Mouse (Mus musculus): ENCODE results near the gene Msantd1.
A peak's percentile ranks its signal among the peaks of the same experiment; 100 is the strongest.

Gene Msantd1

DNA sequence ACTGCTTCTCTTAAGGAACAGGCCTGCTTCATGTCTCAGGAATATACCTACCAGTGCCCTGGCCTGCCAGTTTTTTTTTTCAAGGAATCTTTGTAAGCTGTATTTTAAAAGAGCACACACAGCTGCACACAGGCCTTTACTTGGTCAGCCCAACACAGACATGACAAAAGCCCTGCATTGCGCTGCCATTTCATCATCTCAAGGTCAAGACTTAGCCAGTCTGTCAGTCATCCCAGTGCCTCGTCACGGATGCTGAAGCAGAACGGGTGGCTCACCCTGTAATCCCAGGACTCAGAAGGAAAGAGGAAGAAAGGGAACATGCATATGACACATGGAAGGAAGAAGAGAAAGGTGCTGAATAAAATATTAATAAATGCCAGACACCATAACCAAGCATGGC, 19.8 kb downstream of the Msantd1 start:
- no peak for DNase-seq

DNA sequence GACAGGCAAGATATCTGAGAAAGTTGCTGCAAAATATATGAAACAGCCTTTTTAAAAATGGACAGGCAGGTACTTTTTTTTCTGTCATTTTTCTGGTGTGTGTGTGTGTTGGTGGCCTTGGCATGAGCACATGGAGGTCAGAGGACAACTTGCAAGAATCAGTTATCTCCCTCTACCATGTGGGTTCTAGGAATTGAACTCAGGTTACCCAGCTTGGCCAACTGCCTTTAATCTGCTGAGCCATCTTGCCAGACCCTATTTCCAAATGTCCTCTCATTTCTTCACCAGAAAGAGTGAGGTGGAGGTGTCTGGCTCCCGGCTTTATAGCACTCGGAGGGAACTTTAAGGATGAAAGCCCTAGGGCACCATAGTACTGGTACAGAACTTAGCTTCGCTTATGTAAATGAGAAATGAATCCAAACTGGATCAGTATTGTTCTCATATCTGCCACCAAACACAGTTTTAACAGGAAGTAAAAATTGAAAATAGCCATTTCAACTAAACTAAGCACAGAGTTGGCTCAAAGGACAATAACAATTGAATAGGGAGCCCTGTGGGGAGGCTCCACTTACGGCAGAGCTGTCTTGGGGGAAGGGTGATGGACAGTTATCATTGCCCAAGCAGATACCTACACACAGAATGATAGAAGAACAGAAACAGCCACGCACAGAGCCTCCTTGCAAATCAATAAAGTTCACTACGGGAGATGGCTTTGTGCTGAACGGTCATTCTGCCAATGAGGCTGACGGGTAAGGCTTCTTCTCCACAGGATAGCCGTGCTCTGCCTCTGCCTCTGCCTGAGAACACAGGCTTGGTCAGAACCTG, 22.6 kb downstream of the Msantd1 start:
- no peak for DNase-seq

- DNase-seq = no peak
Measured at GRCm38 (mm10) chr5:34931091-34931490, 23.3 kb downstream of the Msantd1 start.

DNA sequence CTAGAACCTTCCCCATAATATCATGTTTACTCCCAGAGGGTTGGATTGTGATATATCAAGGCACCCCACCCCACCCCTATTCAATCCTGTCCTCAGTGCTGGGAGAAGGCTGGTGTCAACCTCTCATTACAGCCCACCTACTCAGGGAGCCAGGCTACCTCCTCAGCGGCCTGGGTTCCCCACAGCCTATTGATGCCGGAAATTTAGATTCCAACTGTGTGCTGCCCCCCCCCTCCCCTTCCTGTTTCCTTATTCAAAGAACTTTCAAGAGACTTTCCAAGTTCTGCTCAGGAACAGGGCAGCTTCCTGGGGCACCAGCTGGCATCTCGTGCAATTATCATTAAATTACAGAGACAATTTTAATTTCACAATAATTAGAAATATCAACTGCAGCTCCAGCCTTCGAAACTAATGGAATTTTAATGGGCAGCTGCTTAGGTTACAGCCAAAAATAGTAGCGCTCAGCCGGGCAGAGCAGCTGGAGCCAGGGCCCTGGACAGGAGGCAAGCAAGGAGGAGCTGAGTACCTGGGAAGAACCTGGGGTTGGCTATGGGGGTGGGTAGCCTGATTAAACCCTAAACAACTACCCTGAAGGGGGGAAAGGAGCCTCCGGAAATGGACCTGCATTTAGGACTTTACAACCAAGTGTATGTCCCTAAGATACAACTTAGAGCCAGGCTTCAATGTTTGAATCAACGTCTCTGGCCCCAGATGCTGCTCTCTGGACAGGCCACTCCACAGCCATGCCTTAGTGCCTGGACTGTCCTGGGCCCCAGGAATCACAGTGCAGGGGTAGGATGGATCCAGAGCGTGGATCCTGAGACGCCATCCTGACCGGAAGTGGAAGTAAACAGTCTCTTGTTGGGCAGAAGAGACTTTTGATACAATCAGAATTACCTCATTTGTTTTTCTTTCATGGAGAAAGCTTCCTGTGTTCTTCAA, 24.0 kb downstream of the Msantd1 start:
- no peak for DNase-seq

- DNase-seq = no peak
Measured at GRCm38 (mm10) chr5:34932458-34932806, 24.6 kb downstream of the Msantd1 start.

GRCm38 (mm10) chr5:34933461-34933860, 25.6 kb downstream of the Msantd1 start:
- no peak for DNase-seq

DNA sequence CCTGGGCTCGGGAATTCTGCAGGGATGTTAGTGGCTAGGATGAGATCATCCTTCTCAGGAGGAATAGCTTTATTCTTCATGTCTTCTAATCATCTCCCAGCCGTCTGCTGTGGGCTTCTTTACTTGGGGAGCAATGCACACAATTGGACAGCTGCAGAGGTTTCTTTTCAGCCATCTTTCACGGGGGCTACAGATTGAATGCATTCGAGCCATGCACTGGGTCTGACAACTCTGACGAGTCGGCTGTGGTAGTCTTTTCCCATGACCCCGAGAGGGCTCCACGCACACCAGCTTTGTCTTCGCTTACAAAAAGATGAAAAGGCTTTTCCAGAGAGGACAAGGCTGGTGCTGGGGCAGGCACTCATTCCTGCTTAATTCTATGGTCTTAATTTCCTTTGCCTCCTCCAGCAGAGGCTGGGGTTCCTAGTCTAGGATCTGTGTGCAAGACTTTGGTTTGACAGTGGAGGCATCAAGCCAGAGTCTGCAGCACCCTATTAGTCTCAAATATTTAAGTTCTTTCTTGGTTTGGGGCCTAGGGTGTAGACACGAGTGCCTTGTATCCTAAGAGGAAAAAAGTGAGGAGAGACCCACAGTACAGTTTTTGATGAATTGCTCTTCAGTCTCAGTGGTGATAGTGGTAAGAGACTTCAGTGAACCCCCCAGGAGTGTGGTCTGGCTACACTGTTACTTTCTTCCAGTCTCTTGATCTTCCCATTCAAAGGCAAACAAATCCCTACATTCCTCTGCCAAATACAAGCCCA, 34.1 kb downstream of the Msantd1 start:
- DNase-seq = no peak

- DNase-seq = no peak
Measured at GRCm38 (mm10) chr5:34943428-34943827, 35.6 kb downstream of the Msantd1 start.

- peak; percentile 25 for DNase-seq
Measured at GRCm38 (mm10) chr5:34948861-34949760, 41.3 kb downstream of the Msantd1 start, which contains the start of gene Rgs12. TSS of gene Rgs12 (plus strand) at chr5:34949445.

DNA sequence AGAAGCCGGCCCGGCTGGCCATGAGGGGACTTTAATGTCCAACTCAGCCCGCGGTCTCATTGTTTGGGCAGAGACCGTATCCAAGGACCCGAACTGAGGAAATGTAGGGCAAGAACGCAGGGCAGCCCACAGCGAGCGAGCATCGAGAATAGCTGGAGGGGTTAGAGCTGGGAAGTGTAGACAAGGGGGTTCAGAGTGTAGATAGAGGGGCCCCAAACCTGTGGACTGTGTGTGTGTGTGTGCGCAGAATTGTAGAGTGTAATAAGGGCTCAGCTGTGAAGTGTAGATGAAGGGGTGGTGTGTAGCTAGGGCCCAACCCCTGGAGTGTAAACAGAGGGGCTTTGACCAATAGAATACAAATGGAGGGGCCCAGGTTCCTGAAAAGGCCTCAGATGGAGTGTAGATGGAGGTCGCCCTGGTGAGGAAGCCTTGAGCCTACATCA, 42.0 kb downstream of the Msantd1 start:
- DNase-seq = peak; percentile 5

DNA sequence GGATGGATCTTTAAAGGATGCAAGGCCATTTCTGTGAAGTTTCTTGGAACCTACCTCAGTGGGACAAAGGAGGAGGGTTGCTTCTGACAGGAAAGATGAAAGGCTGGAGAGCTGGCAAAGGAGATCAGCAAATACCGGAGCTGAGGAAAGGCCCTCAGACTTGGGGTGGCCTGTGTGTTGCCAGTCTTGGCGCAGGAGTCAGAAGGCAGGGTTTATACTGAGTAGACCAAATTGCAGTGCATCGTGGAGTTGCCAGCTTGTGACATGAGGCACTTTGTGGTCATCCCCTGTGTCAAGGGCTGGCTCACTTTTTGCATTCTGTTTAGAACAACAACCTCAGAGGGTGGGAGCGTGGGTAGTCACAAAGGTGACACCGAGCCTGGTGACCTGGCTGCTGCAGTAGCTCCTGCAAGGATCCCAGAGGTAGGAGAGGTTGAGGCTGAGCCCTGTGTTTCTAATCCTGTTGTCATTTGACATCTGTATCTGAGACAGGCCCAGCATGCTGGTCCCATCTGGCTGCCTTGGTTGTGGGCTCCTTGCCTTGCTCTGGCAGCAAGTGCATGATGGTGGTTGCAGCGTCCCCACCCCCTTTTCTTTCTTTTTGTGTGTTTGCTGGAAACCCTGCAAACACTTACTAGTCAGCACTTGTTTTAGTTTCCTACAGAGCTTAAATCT, 42.8 kb downstream of the Msantd1 start:
- peak; percentile 4 for DNase-seq

DNA sequence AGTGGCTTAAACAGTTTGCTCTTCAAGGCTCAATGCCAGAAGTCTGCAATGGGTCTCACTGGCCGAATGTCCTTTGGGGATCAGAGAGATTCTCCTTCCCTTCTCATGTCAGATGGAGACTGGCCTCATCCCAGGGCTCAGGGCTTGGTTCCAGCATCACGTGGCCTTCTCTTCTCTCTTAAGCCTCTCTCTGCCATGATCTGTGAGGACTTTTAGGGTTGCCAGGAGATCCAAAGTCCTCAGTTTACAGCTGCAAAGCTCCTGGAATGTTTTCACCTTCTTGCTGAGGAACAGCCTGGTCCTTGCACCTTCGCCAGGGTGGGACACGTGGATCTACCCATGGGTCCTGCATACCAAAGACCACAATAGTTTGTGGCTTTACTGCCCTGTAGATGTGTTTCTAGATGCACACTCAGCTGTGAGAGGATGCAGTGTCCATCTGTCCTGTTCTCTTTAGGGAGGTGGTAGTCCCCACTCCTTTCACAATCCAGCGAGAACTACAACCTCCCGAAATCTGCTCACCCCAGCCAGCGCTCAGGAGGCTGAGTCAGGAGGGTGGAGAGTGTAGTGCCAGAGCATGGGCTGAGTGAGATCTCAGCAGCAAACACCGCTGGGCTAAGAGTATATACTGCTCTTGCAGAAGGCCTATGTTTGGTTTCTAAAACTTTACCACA, 43.5 kb downstream of the Msantd1 start:
- peak; percentile 6 for DNase-seq

GRCm38 (mm10) chr5:34954508-34954907, 46.7 kb downstream of the Msantd1 start:
- no peak for DNase-seq

DNA sequence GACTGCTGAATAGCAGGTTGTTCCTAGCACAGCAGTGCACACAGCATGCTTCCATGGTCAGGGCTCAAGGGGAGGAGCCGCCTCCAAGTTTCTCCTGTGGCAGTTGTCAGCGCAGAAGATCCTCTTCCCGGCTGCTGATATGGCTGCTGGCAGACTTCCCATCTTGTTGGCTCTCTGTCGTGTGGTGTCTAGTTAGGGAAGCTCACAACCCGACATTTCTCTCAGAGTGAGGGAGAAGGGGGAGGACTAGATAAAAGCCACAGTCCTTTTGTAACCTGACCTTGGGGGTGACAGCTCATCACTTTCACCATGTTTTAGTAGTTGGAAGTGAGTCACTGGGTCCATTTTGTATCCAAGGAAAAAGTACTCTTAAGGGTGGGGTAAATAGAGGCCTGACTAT, 47.8 kb downstream of the Msantd1 start:
- peak; percentile 7 for DNase-seq

- DNase-seq = no peak
Measured at GRCm38 (mm10) chr5:34956151-34956550, 48.3 kb downstream of the Msantd1 start.

GRCm38 (mm10) chr5:34957015-34957414, 49.2 kb downstream of the Msantd1 start:
- DNase-seq = no peak

DNA sequence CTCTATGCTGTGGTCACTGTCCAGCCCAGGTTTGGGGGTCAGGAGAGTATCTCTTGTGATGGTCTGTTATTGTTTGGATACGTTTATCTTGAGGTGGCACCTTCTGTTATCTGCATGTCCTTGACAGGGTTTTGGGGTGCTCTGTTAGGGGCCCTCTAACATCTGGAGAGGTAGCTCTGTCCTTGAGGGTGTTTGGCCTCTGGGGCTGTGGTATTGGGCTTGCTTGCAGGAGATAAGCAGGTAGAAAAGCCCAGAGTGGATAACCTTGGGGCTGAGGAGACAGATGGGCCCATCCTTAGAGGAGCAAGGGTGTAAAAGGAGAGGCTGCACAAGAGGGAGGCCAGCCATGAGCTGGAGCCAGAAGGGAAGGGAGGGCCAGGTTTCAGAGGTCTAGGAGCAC, 52.2 kb downstream of the Msantd1 start:
- no peak for DNase-seq

GRCm38 (mm10) chr5:34965531-34965930, 57.7 kb downstream of the Msantd1 start:
- no peak for DNase-seq

DNA sequence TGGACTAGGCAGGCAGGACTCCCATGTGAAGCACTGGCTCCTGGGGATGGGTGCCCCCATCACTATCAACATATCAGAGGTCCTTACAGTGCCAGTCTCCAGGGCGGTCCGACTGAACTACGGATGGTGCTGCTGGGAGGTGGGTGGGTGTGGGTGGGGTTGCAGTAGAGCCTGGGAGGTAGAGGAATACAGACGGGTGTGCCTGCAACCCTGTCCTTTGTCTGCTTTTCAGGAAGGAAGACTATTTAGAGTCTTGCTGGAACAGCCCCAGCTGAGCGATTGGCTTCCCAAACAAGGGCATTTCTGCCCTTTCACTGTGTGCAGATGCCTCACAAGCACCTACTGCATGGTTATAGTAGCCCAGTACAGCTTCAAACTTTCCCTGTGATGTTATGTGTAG, 60.6 kb downstream of the Msantd1 start:
- DNase-seq = no peak

DNA sequence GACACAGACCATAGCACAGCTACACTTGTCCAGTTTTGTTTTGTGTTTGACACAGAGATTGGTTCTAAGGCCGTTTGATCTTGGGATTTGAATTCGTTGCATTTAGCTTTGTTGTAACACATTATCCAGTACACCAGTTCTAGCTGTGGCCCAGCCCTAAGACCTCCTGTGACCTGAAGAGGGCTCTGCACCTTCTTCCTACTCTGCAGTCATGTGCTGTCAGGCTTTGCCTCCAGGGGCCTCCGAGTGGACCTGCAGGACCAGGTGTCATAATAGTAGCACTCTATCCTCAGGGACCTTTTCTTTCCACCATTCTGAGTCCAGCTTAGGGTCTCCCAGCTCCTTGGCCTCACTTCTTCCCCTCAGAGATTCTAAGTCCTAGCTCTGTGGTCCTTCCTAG, 64.7 kb downstream of the Msantd1 start:
- DNase-seq = no peak

All from cerebellum, adult 9-10 months (tissue).